Mouse (Mus musculus): ENCODE measurements around the gene Apol8. TPM values are rescaled to one million over a fixed set of nuclear protein-coding genes. Genes with fewer than 3 reads are reported as not detected.

Gene Apol8
- total and polyA plus RNA-seq, 2 experiments from 2014 or later, result 0.50 to 0.84 TPM

GRCm38 (mm10) chr15:77774303-77774702 is 17.5 kb upstream of the Apol8 start:
- Histone ChIP-seq H3K36me3 (ENCODE audit: insufficient read depth, low read length) (peaks cover 68% of the 10 kb centered on the region), H3K27ac (no peak overlapping the region), H3K4me1 (ENCODE audit: insufficient read depth, low read length) (no peaks in the 10 kb centered on the region), H3K4me3 (ENCODE audit: low read length) (no peak overlapping the region), H3K9ac (replicated peaks; ENCODE audit: low read length) (no peak overlapping the region), H3K27me3 (ENCODE audit: insufficient read depth, low read length) (no peaks in the 10 kb centered on the region), H3K4me2 (ENCODE audit: low read depth, low read length) (no peak overlapping the region), H3K9me3 (ENCODE audit: low read length) (no peaks in the 10 kb centered on the region)
- ATAC-seq, result no peak
- WGBS, result 98% methylated on average over 10 of the region's 10 CpGs
- no peak for DNase-seq (ENCODE audit: low spot score)
- TF ChIP-seq CTCF (IDR thresholded peaks at IDR 0.05; ENCODE audit: low read depth), result no peak

GRCm38 (mm10) chr15:77773099-77773915 is 16.5 kb upstream of the Apol8 start:
- Histone ChIP-seq H3K27ac (no peak overlapping the region), H3K4me1 (ENCODE audit: insufficient read depth, low read length) (no peaks in the 10 kb centered on the region), H3K9me3 (ENCODE audit: low read length) (no peaks in the 10 kb centered on the region), H3K9ac (replicated peaks; ENCODE audit: low read length) (no peak overlapping the region), H3K4me3 (ENCODE audit: low read length) (no peak overlapping the region), H3K27me3 (ENCODE audit: insufficient read depth, low read length) (no peaks in the 10 kb centered on the region), H3K36me3 (ENCODE audit: insufficient read depth, low read length) (peaks cover 67% of the 10 kb centered on the region), H3K4me2 (ENCODE audit: low read depth, low read length) (no peak overlapping the region)
- WGBS, result 89% methylated on average over 19 of the region's 19 CpGs
- DNase-seq (ENCODE audit: low spot score) (no peak), ATAC-seq (no peak)
- no peak for TF ChIP-seq CTCF (IDR thresholded peaks at IDR 0.05; ENCODE audit: low read depth)

GRCm38 (mm10) chr15:77770942-77771341 is 14.1 kb upstream of the Apol8 start:
- Histone ChIP-seq H3K4me2 (ENCODE audit: low read depth, low read length) (no peak overlapping the region), H3K27me3 (ENCODE audit: insufficient read depth, low read length) (no peaks in the 10 kb centered on the region), H3K9ac (replicated peaks; ENCODE audit: low read length) (no peak overlapping the region), H3K27ac (no peak overlapping the region), H3K4me1 (ENCODE audit: insufficient read depth, low read length) (no peaks in the 10 kb centered on the region), H3K4me3 (ENCODE audit: low read length) (no peak overlapping the region), H3K36me3 (ENCODE audit: insufficient read depth, low read length) (peaks cover 73% of the 10 kb centered on the region), H3K9me3 (ENCODE audit: low read length) (no peaks in the 10 kb centered on the region)
- no peak for ATAC-seq
- no peak for TF ChIP-seq CTCF (IDR thresholded peaks at IDR 0.05; ENCODE audit: low read depth)
- DNase-seq (ENCODE audit: low spot score), result no peak
- WGBS, result 95% methylated on average over 9 of the region's 9 CpGs

- no peak for TF ChIP-seq CTCF (IDR thresholded peaks at IDR 0.05; ENCODE audit: low read depth)
- ATAC-seq, result no peak
- no peak for DNase-seq (ENCODE audit: low spot score)
- WGBS, result 96% methylated on average over 5 of the region's 5 CpGs
- H3K9me3 ChIP-seq (ENCODE audit: low read length), result no peaks in the 10 kb centered on the region
- no peaks in the 10 kb centered on the region for H3K27me3 ChIP-seq (ENCODE audit: insufficient read depth, low read length)
- H3K9ac ChIP-seq (replicated peaks; ENCODE audit: low read length), result no peak overlapping the region
- H3K36me3 ChIP-seq (ENCODE audit: insufficient read depth, low read length), result peaks cover 77% of the 10 kb centered on the region
- no peaks in the 10 kb centered on the region for H3K4me1 ChIP-seq (ENCODE audit: insufficient read depth, low read length)
- H3K4me3 ChIP-seq (ENCODE audit: low read length), result no peak overlapping the region
- H3K4me2 ChIP-seq (ENCODE audit: low read depth, low read length), result no peak overlapping the region
- no peak overlapping the region for H3K27ac ChIP-seq
Observed at GRCm38 (mm10) chr15:77770341-77770740, 13.5 kb upstream of the Apol8 start.

GRCm38 (mm10) chr15:77766981-77767380 is 10.2 kb upstream of the Apol8 start:
- ATAC-seq, result no peak
- 91% methylated on average over 11 of the region's 11 CpGs for WGBS
- H3K4me1 ChIP-seq (ENCODE audit: insufficient read depth, low read length), result no peaks in the 10 kb centered on the region
- H3K36me3 ChIP-seq (ENCODE audit: insufficient read depth, low read length), result peaks cover 89% of the 10 kb centered on the region
- H3K27me3 ChIP-seq (ENCODE audit: insufficient read depth, low read length), result no peaks in the 10 kb centered on the region
- no peak overlapping the region for H3K27ac ChIP-seq
- H3K9me3 ChIP-seq (ENCODE audit: low read length), result no peaks in the 10 kb centered on the region
- H3K9ac ChIP-seq (replicated peaks; ENCODE audit: low read length), result no peak overlapping the region
- no peak for DNase-seq (ENCODE audit: low spot score)
- H3K4me3 ChIP-seq (ENCODE audit: low read length), result no peak overlapping the region
- TF ChIP-seq CTCF (IDR thresholded peaks at IDR 0.05; ENCODE audit: low read depth), result no peak
- no peak overlapping the region for H3K4me2 ChIP-seq (ENCODE audit: low read depth, low read length)

GRCm38 (mm10) chr15:77765484-77766093 is 8.8 kb upstream of the Apol8 start:
- 95% methylated on average over 16 of the region's 16 CpGs for WGBS
- Histone ChIP-seq H3K36me3 (ENCODE audit: insufficient read depth, low read length) (peaks cover 86% of the 10 kb centered on the region), H3K4me1 (ENCODE audit: insufficient read depth, low read length) (no peaks in the 10 kb centered on the region), H3K9me3 (ENCODE audit: low read length) (no peaks in the 10 kb centered on the region), H3K27me3 (ENCODE audit: insufficient read depth, low read length) (no peaks in the 10 kb centered on the region), H3K27ac (no peak overlapping the region), H3K9ac (replicated peaks; ENCODE audit: low read length) (no peak overlapping the region), H3K4me3 (ENCODE audit: low read length) (no peak overlapping the region), H3K4me2 (ENCODE audit: low read depth, low read length) (no peak overlapping the region)
- ATAC-seq (no peak), DNase-seq (ENCODE audit: low spot score) (no peak)
- TF ChIP-seq CTCF (IDR thresholded peaks at IDR 0.05; ENCODE audit: low read depth), result no peak

Measured in hindbrain, postnatal 0 days (tissue).